Comparison of ENCODE assay signal across 30 mouse cellular contexts in the genomic region with DNA sequence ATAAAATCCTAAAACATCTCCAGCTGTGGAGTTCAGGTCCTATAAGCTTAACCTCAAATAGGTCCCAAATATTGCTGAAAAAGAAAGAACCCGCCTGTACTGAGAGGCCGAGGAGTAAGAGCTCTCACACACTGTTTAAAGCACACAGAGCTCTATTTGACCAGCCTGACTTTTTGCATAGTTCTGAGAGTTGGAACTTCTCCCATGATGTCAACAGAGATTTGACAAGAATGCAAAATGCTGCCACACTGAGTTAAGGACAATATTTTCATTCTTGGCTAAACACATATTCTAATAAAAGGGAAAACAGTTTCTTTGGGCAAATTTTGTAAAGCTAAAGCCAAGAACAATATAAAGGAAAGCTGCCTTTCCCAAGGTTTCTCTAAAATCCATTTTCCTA. TPM values are rescaled to one million over a fixed set of nuclear protein-coding genes. Genes with fewer than 3 reads are reported as not detected.
DNase-seq lines count a peak whose midpoint lies in the region; ATAC-seq and TF ChIP-seq lines count a peak whose summit lies in the region.
"Had no signal": no experiment of that assay in that cellular context is flagged by ENCODE, and none has a peak within 500 bp of the region (broad histone marks: within the 10 kb centered on the region; RNA-seq: fewer than 3 reads in every experiment).

No protein-coding gene starts in this region.

- no peaks in the 10 kb centered on the region for H3K9me3 ChIP-seq in liver, embryonic 11.5 days (ENCODE audit: control insufficient read depth, low read length)
- no peaks in the 10 kb centered on the region for H3K9me3 ChIP-seq in embryonic facial prominence, embryonic 15.5 days (replicated peaks)
- H3K9me3 ChIP-seq: embryonic facial prominence, embryonic 13.5 days; forebrain, embryonic 12.5 days; forebrain, embryonic 15.5 days; hindbrain, embryonic 12.5 days; hindbrain, embryonic 15.5 days had no signal

- no peaks in the 10 kb centered on the region for H3K79me2 ChIP-seq in liver, adult 2 months (ENCODE audit: control insufficient read depth, insufficient read depth, low read length)

- TF ChIP-seq POLR2A in liver, adult 2 months (IDR thresholded peaks at IDR 0.05; ENCODE audit: extremely low read depth, insufficient read depth, low read length), result no peak

- WGBS in liver, adult 2 months, result 32% methylated on average over 2 of the region's 2 CpGs
- WGBS in liver, embryonic 11.5 days, result 91% methylated on average over 2 of the region's 2 CpGs
- WGBS in embryonic facial prominence, embryonic 15.5 days, result 74% methylated on average over 2 of the region's 2 CpGs

- no peak overlapping the region for H3K9ac ChIP-seq in liver, adult 2 months (ENCODE audit: low read depth, low read length)
- H3K9ac ChIP-seq in liver, embryonic 11.5 days (ENCODE audit: low read depth, low read length), result no peak overlapping the region
- no peak overlapping the region for H3K9ac ChIP-seq in embryonic facial prominence, embryonic 15.5 days
- H3K9ac ChIP-seq: embryonic facial prominence, embryonic 13.5 days; forebrain, embryonic 12.5 days; forebrain, embryonic 15.5 days; hindbrain, embryonic 12.5 days; hindbrain, embryonic 15.5 days had no signal

- H3K36me3 ChIP-seq in liver, adult 2 months (ENCODE audit: control insufficient read depth, insufficient read depth, low read length), result peaks cover 5% of the 10 kb centered on the region
- H3K36me3 ChIP-seq in liver, embryonic 11.5 days (ENCODE audit: control insufficient read depth, insufficient read depth, low read length), result peaks cover 2% of the 10 kb centered on the region; the same call in 1 of the 2 replicates
- peaks cover 10% of the 10 kb centered on the region; the same call in 1 of the 2 replicates for H3K36me3 ChIP-seq in embryonic facial prominence, embryonic 15.5 days
- H3K36me3 ChIP-seq: forebrain, embryonic 15.5 days had no signal

- TF ChIP-seq CTCF in liver, adult 2 months (IDR thresholded peaks at IDR 0.05; ENCODE audit: low read depth, low read length), result no peak

- peaks cover 5% of the 10 kb centered on the region; the same call in 1 of the 2 replicates for H3K4me1 ChIP-seq in liver, adult 2 months (ENCODE audit: control insufficient read depth, insufficient read depth, low read length)
- peaks cover 3% of the 10 kb centered on the region; the same call in 1 of the 2 replicates for H3K4me1 ChIP-seq in liver, embryonic 11.5 days (replicated peaks; ENCODE audit: control insufficient read depth, insufficient read depth, low read length)
- H3K4me1 ChIP-seq in embryonic facial prominence, embryonic 15.5 days, result no peaks in the 10 kb centered on the region
- H3K4me1 ChIP-seq: forebrain, embryonic 12.5 days; forebrain, embryonic 15.5 days; hindbrain, embryonic 12.5 days; hindbrain, embryonic 15.5 days had no signal

- no peak for ATAC-seq in liver, embryonic 11.5 days (replicated peaks; ENCODE audit: low FRiP score)
- ATAC-seq in embryonic facial prominence, embryonic 15.5 days (ENCODE audit: insufficient number of reproducible peaks, low FRiP score, low TSS enrichment, low read depth), result no peak
- ATAC-seq: CD4-positive, CD25-positive, alpha-beta regulatory T cell, adult 4 months; forebrain, embryonic 15.5 days; intestine, postnatal 0 days; Patski had no signal

- H3K27ac ChIP-seq in liver, adult 2 months (replicated peaks; ENCODE audit: insufficient read depth, low read depth, low read length), result no peak overlapping the region
- H3K27ac ChIP-seq in liver, embryonic 11.5 days (ENCODE audit: low read depth, low read length), result no peak overlapping the region
- H3K27ac ChIP-seq in embryonic facial prominence, embryonic 15.5 days (replicated peaks), result 0 out of 2 replicates have a peak overlapping the region, but pooled peaks have one; percentile 11
- H3K27ac ChIP-seq: embryonic facial prominence, embryonic 13.5 days; forebrain, embryonic 12.5 days; forebrain, embryonic 15.5 days; hindbrain, embryonic 12.5 days; hindbrain, embryonic 15.5 days had no signal

- no peaks in the 10 kb centered on the region for H3K27me3 ChIP-seq in liver, adult 2 months (ENCODE audit: control insufficient read depth, insufficient read depth, low read length)
- H3K27me3 ChIP-seq in liver, embryonic 11.5 days (replicated peaks; ENCODE audit: control insufficient read depth, insufficient read depth, low read length), result no peaks in the 10 kb centered on the region
- no peaks in the 10 kb centered on the region for H3K27me3 ChIP-seq in embryonic facial prominence, embryonic 15.5 days
- H3K27me3 ChIP-seq: embryonic facial prominence, embryonic 13.5 days; forebrain, embryonic 12.5 days; forebrain, embryonic 15.5 days; hindbrain, embryonic 12.5 days; hindbrain, embryonic 15.5 days; Patski had no signal

- no peak overlapping the region for H3K4me2 ChIP-seq in liver, embryonic 11.5 days
- no peak overlapping the region for H3K4me2 ChIP-seq in embryonic facial prominence, embryonic 15.5 days (replicated peaks)
- H3K4me2 ChIP-seq: embryonic facial prominence, embryonic 13.5 days; forebrain, embryonic 12.5 days; forebrain, embryonic 15.5 days; heart, embryonic 11.5 days; hindbrain, embryonic 12.5 days; hindbrain, embryonic 15.5 days had no signal

- H3K4me3 ChIP-seq in liver, adult 2 months (ENCODE audit: insufficient read depth, low read depth, low read length), result no peak overlapping the region
- H3K4me3 ChIP-seq in liver, embryonic 11.5 days (ENCODE audit: low read depth, low read length), result no peak overlapping the region
- no peak overlapping the region for H3K4me3 ChIP-seq in embryonic facial prominence, embryonic 15.5 days (replicated peaks)
- H3K4me3 ChIP-seq: embryonic facial prominence, embryonic 13.5 days; forebrain, embryonic 12.5 days; forebrain, embryonic 15.5 days; hindbrain, embryonic 12.5 days; hindbrain, embryonic 15.5 days had no signal

- peak; percentile 75 for DNase-seq in liver, adult 2 months (ENCODE audit: extremely low read depth, low read depth, low spot score)
- no peak for DNase-seq in liver, embryonic 11.5 days (ENCODE audit: low spot score)
- peak; percentile 11 for DNase-seq in Muller cell, postnatal 12 days (ENCODE audit: inconsistent ontology term)
- DNase-seq in NIH3T3 (ENCODE audit: low read depth), result peak; percentile 2
- DNase-seq in gastrocnemius, adult 18-20 months (ENCODE audit: low spot score), result no peak
- DNase-seq in layer of hippocampus, adult 18-20 months (ENCODE audit: low spot score in 2 of 2), result no peak
- DNase-seq: adrenal gland, postnatal 14 days; cerebellum, adult 18-20 months; cerebellum, adult 9-11 months; cerebellum, postnatal 25 days; gastrocnemius, postnatal 10 days; gastrocnemius, postnatal 36 days; heart, adult 11 months; kidney, adult 2 months had no signal

RNA-seq across cellular contexts. Expression of a gene that starts 8.8 kb away (rescaled TPM):
- not detected in 2 replicates for total RNA-seq in liver, adult 2 months (2014; rRNA removed)
- polyA plus RNA-seq in liver, adult 2 months (2012; rRNA removed), result not detected in 2 replicates
- 0.90 and 1.1 TPM in 2 replicates for polyA plus RNA-seq in liver, embryonic 11.5 days (2014; fragmentation: Nextera tagmentation; extraction: Ambion mirVana)
- 0.63 and 1.3 TPM in 2 replicates for polyA plus RNA-seq in embryonic facial prominence, embryonic 15.5 days (2015; fragmentation: Nextera tagmentation; extraction: Ambion mirVana)
- total RNA-seq in gastrocnemius, adult 18-20 months (2021), result not detected
- not detected for total RNA-seq in layer of hippocampus, adult 18-20 months (2021)
- total RNA-seq: adrenal gland, postnatal 14 days; adrenal gland, postnatal 4 days; common myeloid progenitor, adult 5-6 weeks; gastrocnemius, postnatal 10 days; gastrocnemius, postnatal 36 days; heart, adult 8-10 months; heart, postnatal 25 days; hematopoietic stem cell, adult 5-6 weeks; MEL had no signal
- polyA plus RNA-seq: kidney, adult 2 months; Patski had no signal

RNA-seq across cellular contexts. Expression of a gene that starts 57.5 kb away (rescaled TPM):
- 17.1 and 17.5 TPM in 2 replicates for total RNA-seq in liver, adult 2 months (2014; rRNA removed)
- polyA plus RNA-seq in liver, adult 2 months (2012; rRNA removed), result 4.6 and 6.0 TPM in 2 replicates
- polyA plus RNA-seq in liver, embryonic 11.5 days (2014; fragmentation: Nextera tagmentation; extraction: Ambion mirVana), result 30.1 and 31.3 TPM in 2 replicates
- polyA plus RNA-seq in embryonic facial prominence, embryonic 15.5 days (2015; fragmentation: Nextera tagmentation; extraction: Ambion mirVana), result 12.1 and 12.3 TPM in 2 replicates
- under 1 TPM; 0.68 to 0.71 TPM for total RNA-seq in gastrocnemius, adult 18-20 months (2021)
- 1 to 10 TPM in 1 of 2 experiments, under 1 TPM in 1; 0.99 to 1.5 TPM for total RNA-seq in layer of hippocampus, adult 18-20 months (2021)

RNA-seq across cellular contexts. Expression of a gene that starts 57.8 kb away (rescaled TPM):
- 16.9 TPM in 2 replicates for total RNA-seq in liver, adult 2 months (2014; rRNA removed)
- polyA plus RNA-seq in liver, adult 2 months (2012; rRNA removed), result 2.7 and 3.0 TPM in 2 replicates
- polyA plus RNA-seq in liver, embryonic 11.5 days (2014; fragmentation: Nextera tagmentation; extraction: Ambion mirVana), result 31.7 and 32.8 TPM in 2 replicates
- polyA plus RNA-seq in embryonic facial prominence, embryonic 15.5 days (2015; fragmentation: Nextera tagmentation; extraction: Ambion mirVana), result 22.5 and 24.2 TPM in 2 replicates
- 10 to 100 TPM in 1 of 2 experiments, 1 to 10 TPM in 1; 9.4 to 10.7 TPM for total RNA-seq in gastrocnemius, adult 18-20 months (2021)
- 10 to 100 TPM; 22.2 to 22.9 TPM for total RNA-seq in layer of hippocampus, adult 18-20 months (2021)

Comparison
In these comparisons a context has a peak if more than half of its experiments do, and no peak if none do; other contexts are left out.
1. DNase-seq: peak in liver, adult 2 months (single experiment), Muller cell, postnatal 12 days (single experiment) and NIH3T3 (single experiment); none in liver, embryonic 11.5 days (single experiment), gastrocnemius, adult 18-20 months (single experiment) and layer of hippocampus, adult 18-20 months (0 of 2).